Mouse (Mus musculus) testis, adult 2 months (tissue): ENCODE results near the gene H2-M3.

Experiments used
- CTCF ChIP-seq: fragments of 200-500 bp; IDR thresholded peaks from 2 replicates; pipeline ENCODE4 v1.5.1; 2012; ENCODE audit warnings: low read depth, mild to moderate bottlenecking, inconsistent platforms, low read length, moderate library complexity; ENCODE audit not compliant: control insufficient read depth, insufficient read depth, insufficient replicate concordance
- POLR2A ChIP-seq: fragments of 200-500 bp; IDR thresholded peaks from 2 replicates; pipeline ENCODE4 v1.6.1; 2012; ENCODE audit warnings: low read depth, mild to moderate bottlenecking, inconsistent platforms, low read length, moderate library complexity; ENCODE audit not compliant: control insufficient read depth

DNA sequence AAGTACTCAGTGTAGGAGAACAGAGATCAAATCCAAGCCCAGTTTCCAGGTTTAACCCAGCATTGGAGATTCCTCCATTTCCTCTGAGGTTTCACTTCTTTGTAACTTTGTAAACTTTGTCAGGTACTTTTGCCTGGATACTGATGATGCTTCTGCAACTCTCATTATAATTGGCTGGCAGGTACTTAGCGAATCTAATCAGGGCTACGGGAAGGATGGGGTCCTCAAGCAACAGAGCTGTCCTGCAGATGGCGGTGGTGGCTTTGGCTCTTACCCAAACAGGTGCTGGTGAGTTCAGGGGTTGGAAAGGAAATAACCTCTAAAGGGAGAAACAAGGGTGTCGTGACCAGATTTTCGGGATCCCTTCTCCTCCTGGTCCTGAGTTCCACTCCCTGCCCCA is 23.3 kb upstream of the H2-M3 start:
- TF ChIP-seq POLR2A (no peak), CTCF (no peak)
